Mouse (Mus musculus) liver, postnatal 0 days (tissue): ENCODE measurements at regions not wholly inside any gene's neighbourhood (a gene's known extent, or its start where the extent isn't known, plus 50 kb on each side); places are given as distances from the start of the nearest gene placed in this dataset.

Experiments
- ATAC-seq: fragments of 200-750 bp; cut with Nextera tagmentation; 2 replicates; pipeline ENCODE4 v1.8.0; 2017; ENCODE audit warnings: mild to moderate bottlenecking, moderate library complexity
- DNase-seq: peaks from one replicate; pipeline ENCODE4 v3.0.0-alpha.2; 2016
- H3K27ac ChIP-seq: fragments of 300-500 bp; sonication (generic); 2 replicates; pipeline ENCODE4 v1.5.1; 2014; ENCODE audit warnings: antibody characterized with exemption, moderate library complexity, mild to moderate bottlenecking, low read depth
- H3K27me3 ChIP-seq: fragments of 300-500 bp; sonication (generic); 2 replicates; pipeline ENCODE4 v1.6.1; 2014; ENCODE audit warnings: low read length, control low read depth, mixed read lengths; ENCODE audit not compliant: insufficient read depth
- H3K36me3 ChIP-seq: fragments of 300-500 bp; sonication (generic); replicated peaks from 2 replicates; pipeline ENCODE4 v1.6.1; 2014; ENCODE audit warnings: mild to moderate bottlenecking, control low read depth, low read length, moderate library complexity, mixed read lengths; ENCODE audit not compliant: insufficient read depth
- H3K4me1 ChIP-seq: fragments of 300-500 bp; sonication (generic); 2 replicates; pipeline ENCODE4 v1.6.1; 2014; ENCODE audit warnings: antibody characterized with exemption, mild to moderate bottlenecking, control low read depth; ENCODE audit not compliant: insufficient read depth
- H3K4me2 ChIP-seq: fragments of 300-500 bp; sonication (generic); 2 replicates; pipeline ENCODE4 v1.6.1; 2014; ENCODE audit warnings: low read depth, mild to moderate bottlenecking, low read length, moderate library complexity, mixed read lengths
- H3K4me3 ChIP-seq: fragments of 300-500 bp; sonication (generic); 2 replicates; pipeline ENCODE4 v1.5.1; 2014; ENCODE audit warnings: low read depth, low read length
- H3K9ac ChIP-seq: fragments of 300-500 bp; sonication (generic); replicated peaks from 2 replicates; pipeline ENCODE4 v1.6.1; 2014; ENCODE audit warnings: mild to moderate bottlenecking, moderate library complexity
- H3K9me3 ChIP-seq: fragments of 300-500 bp; sonication (generic); 2 replicates; pipeline ENCODE4 v1.6.1; 2016; ENCODE audit warnings: mild to moderate bottlenecking, control low read depth, low read length, mixed read lengths
- CTCF ChIP-seq: sonication (generic); IDR thresholded peaks from 2 replicates; pipeline ENCODE4 v1.5.1; 2016; ENCODE audit warnings: antibody characterized with exemption, low read depth
- EP300 ChIP-seq: IDR thresholded peaks from 2 replicates; pipeline ENCODE4 v1.6.1; 2016; ENCODE audit warnings: antibody characterized with exemption, low read depth, mild to moderate bottlenecking
- WGBS: fragments of 180-500 bp; shearing (Covaris S2); extraction: QIAGEN DNeasy Blood & Tissue Kit; methylation state at CpG from one replicate; pipeline ENCODE4 v1.1.7; 2014; ENCODE audit not compliant: insufficient replicate concordance; 5-methylcytosine and 5-hydroxymethylcytosine counted together

- H3K4me1 ChIP-seq = no peaks in the 10 kb centered on the region
- no peaks in the 10 kb centered on the region for H3K27me3 ChIP-seq
- no peak overlapping the region for H3K4me2 ChIP-seq
- no peak for DNase-seq
- H3K27ac ChIP-seq = no peak overlapping the region
- no peaks in the 10 kb centered on the region for H3K9me3 ChIP-seq
- no peak overlapping the region for H3K4me3 ChIP-seq
- WGBS = 33% methylated on average over 6 of the region's 6 CpGs
- no peak overlapping the region for H3K9ac ChIP-seq
- H3K36me3 ChIP-seq = no peaks in the 10 kb centered on the region
- TF ChIP-seq CTCF = no peak
- no peak for TF ChIP-seq EP300
- no peak for ATAC-seq
Observed at GRCm38 (mm10) chr2:30733853-30734252, 69.6 kb downstream of the 1700001O22Rik start.

DNA sequence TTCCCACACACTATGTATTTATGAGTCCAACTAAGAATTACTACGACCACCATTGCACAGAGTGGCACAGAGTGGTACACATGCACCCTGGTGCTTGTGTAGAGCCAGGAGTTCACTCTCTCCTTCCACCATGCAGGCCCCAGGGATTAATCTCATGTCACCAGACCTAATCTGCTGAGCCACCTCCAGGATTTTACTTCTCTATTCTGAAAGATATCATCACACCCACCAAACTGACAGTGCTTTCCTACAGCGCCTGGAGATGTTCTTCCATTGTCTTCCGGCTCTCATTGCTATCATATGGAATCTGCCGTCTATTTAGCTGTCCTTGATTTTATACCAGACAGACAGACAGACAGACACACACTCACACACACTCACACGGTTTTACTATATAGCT is 71.6 kb downstream of the 1700001O22Rik start:
- no peak overlapping the region for H3K4me2 ChIP-seq
- H3K27ac ChIP-seq = no peak overlapping the region
- 76% methylated on average over 5 of the region's 5 CpGs for WGBS
- H3K4me3 ChIP-seq = no peak overlapping the region
- no peaks in the 10 kb centered on the region for H3K36me3 ChIP-seq
- H3K9ac ChIP-seq = no peak overlapping the region
- no peaks in the 10 kb centered on the region for H3K27me3 ChIP-seq
- TF ChIP-seq CTCF = no peak
- no peak for TF ChIP-seq EP300
- H3K4me1 ChIP-seq = no peaks in the 10 kb centered on the region
- ATAC-seq = no peak
- no peak for DNase-seq
- no peaks in the 10 kb centered on the region for H3K9me3 ChIP-seq

GRCm38 (mm10) chr2:30727948-30728347 is 75.5 kb downstream of the 1700001O22Rik start:
- ATAC-seq (no peak), DNase-seq (no peak)
- TF ChIP-seq CTCF (no peak), EP300 (no peak)
- Histone ChIP-seq H3K9me3 (no peaks in the 10 kb centered on the region), H3K36me3 (no peaks in the 10 kb centered on the region), H3K27ac (no peak overlapping the region), H3K9ac (no peak overlapping the region), H3K4me3 (no peak overlapping the region), H3K27me3 (peaks cover 15% of the 10 kb centered on the region), H3K4me2 (no peak overlapping the region), H3K4me1 (peaks cover 3% of the 10 kb centered on the region)
- 71% methylated on average over 6 of the region's 6 CpGs for WGBS

GRCm38 (mm10) chr2:30725601-30726489 is 77.6 kb downstream of the 1700001O22Rik start:
- no peaks in the 10 kb centered on the region for H3K36me3 ChIP-seq
- H3K4me1 ChIP-seq = peaks cover 3% of the 10 kb centered on the region
- no peak for DNase-seq
- peak overlapping the region; percentile 31 for H3K4me2 ChIP-seq
- H3K9me3 ChIP-seq = no peaks in the 10 kb centered on the region
- TF ChIP-seq CTCF = peak; percentile 17; the same call in 1 of the 2 replicates
- no peak for TF ChIP-seq EP300
- WGBS = 17% methylated on average over 38 of the region's 38 CpGs
- H3K27ac ChIP-seq = no peak overlapping the region
- 0 out of 2 replicates have a peak, but pooled peaks have one; percentile 21 for ATAC-seq
- peak overlapping the region; percentile 46; the same call in 1 of the 2 replicates for H3K9ac ChIP-seq
- H3K4me3 ChIP-seq = no peak overlapping the region
- H3K27me3 ChIP-seq = peaks cover 15% of the 10 kb centered on the region

GRCm38 (mm10) chr2:30725186-30725585 is 78.3 kb downstream of the 1700001O22Rik start:
- Histone ChIP-seq H3K27ac (no peak overlapping the region), H3K36me3 (no peaks in the 10 kb centered on the region), H3K9ac (no peak overlapping the region; the same call in 1 of the 2 replicates), H3K4me1 (peaks cover 3% of the 10 kb centered on the region), H3K9me3 (no peaks in the 10 kb centered on the region), H3K27me3 (peaks cover 15% of the 10 kb centered on the region), H3K4me2 (peak overlapping the region; percentile 31), H3K4me3 (no peak overlapping the region)
- DNase-seq (no peak), ATAC-seq (no peak)
- 47% methylated on average over 10 of the region's 10 CpGs for WGBS
- TF ChIP-seq EP300 (no peak), CTCF (no peak)

DNA sequence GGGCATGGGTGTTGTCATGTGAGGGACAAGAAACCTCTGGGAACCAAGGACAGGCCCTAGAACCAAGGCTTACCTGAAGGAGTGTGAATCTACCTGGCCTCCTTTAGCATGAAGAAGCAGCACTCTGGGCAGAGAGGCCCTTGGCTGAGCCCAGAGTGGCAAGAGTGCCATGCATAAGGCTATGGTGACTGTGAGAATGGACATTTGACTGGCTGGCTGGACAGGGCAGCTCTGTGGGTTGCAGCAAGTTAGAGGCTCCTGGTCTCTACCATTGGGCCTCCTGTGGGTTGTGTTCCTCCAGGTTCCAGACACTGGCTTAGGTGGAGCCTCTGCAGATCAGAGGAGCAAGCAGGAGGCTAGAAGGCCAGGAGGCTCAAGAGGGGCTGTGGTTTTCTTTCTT is 78.9 kb downstream of the 1700001O22Rik start:
- no peak for ATAC-seq
- no peaks in the 10 kb centered on the region for H3K36me3 ChIP-seq
- peaks cover 5% of the 10 kb centered on the region for H3K4me1 ChIP-seq
- no peak overlapping the region for H3K4me3 ChIP-seq
- H3K27me3 ChIP-seq = peaks cover 15% of the 10 kb centered on the region
- H3K9me3 ChIP-seq = no peaks in the 10 kb centered on the region
- H3K27ac ChIP-seq = no peak overlapping the region
- H3K9ac ChIP-seq = no peak overlapping the region
- no peak for DNase-seq
- TF ChIP-seq EP300 = no peak
- TF ChIP-seq CTCF = no peak
- no peak overlapping the region for H3K4me2 ChIP-seq
